Mouse (Mus musculus) embryonic facial prominence, embryonic 14.5 days (tissue): ENCODE results near the gene Gm13697. TPM values are rescaled to one million over a fixed set of nuclear protein-coding genes. Genes with fewer than 3 reads are reported as not detected.

Experiments used
- ATAC-seq: fragments of 200-750 bp; cut with Nextera tagmentation; 2 replicates; pipeline ENCODE4 v1.8.0; 2017; ENCODE audit warnings: low read depth, moderate number of reproducible peaks, moderate TSS enrichment
- DNase-seq: peaks from one replicate; pipeline ENCODE4 v3.0.0-alpha.2; 2015; ENCODE audit warnings: low spot score
- H3K27ac ChIP-seq: fragments of 300-500 bp; sonication (generic); replicated peaks from 2 replicates; pipeline ENCODE4 v1.5.1; 2014; ENCODE audit warnings: low read depth, mild to moderate bottlenecking, low read length, moderate library complexity
- H3K27me3 ChIP-seq: fragments of 300-500 bp; sonication (generic); replicated peaks from 2 replicates; pipeline ENCODE4 v1.6.1; 2014; ENCODE audit warnings: low read length; ENCODE audit not compliant: control insufficient read depth, insufficient read depth
- H3K36me3 ChIP-seq: fragments of 300-500 bp; sonication (generic); 2 replicates; pipeline ENCODE4 v1.6.1; 2014; ENCODE audit warnings: low read length, mixed read lengths; ENCODE audit not compliant: control insufficient read depth, insufficient read depth
- H3K4me1 ChIP-seq: fragments of 300-500 bp; sonication (generic); 2 replicates; pipeline ENCODE4 v1.6.1; 2014; ENCODE audit warnings: antibody characterized with exemption, low read length; ENCODE audit not compliant: control insufficient read depth, insufficient read depth
- H3K4me2 ChIP-seq: fragments of 300-500 bp; sonication (generic); 2 replicates; pipeline ENCODE4 v1.6.1; 2014; ENCODE audit warnings: low read depth, mild to moderate bottlenecking, low read length, moderate library complexity, mixed read lengths
- H3K4me3 ChIP-seq: fragments of 300-500 bp; sonication (generic); 2 replicates; pipeline ENCODE4 v1.5.1; 2014; ENCODE audit warnings: low read depth, mild to moderate bottlenecking, low read length
- H3K9ac ChIP-seq: fragments of 300-500 bp; sonication (generic); 2 replicates; pipeline ENCODE4 v1.6.1; 2014; ENCODE audit warnings: low read depth, mild to moderate bottlenecking, low read length, moderate library complexity, mixed read lengths
- H3K9me3 ChIP-seq: fragments of 300-500 bp; sonication (generic); 2 replicates; pipeline ENCODE4 v1.6.1; 2016; ENCODE audit warnings: low read length; ENCODE audit not compliant: control insufficient read depth
- WGBS: fragments of 180-500 bp; shearing (Covaris S2); extraction: QIAGEN DNeasy Blood & Tissue Kit; methylation state at CpG from one replicate; pipeline ENCODE4 v1.1.7; 2014; 5-methylcytosine and 5-hydroxymethylcytosine counted together
- polyA plus RNA-seq: library from polyadenylated mRNA; unstranded; fragments of >200 nt; fragmentation: Nextera tagmentation; extraction: Ambion mirVana; gene quantifications from 2 replicates; pipeline ENCODE4 v1.2.1, GENCODE M21; 2014

The Gm13697 gene
- polyA plus RNA-seq, 1 experiment from 2014 or later, result not detected

DNA sequence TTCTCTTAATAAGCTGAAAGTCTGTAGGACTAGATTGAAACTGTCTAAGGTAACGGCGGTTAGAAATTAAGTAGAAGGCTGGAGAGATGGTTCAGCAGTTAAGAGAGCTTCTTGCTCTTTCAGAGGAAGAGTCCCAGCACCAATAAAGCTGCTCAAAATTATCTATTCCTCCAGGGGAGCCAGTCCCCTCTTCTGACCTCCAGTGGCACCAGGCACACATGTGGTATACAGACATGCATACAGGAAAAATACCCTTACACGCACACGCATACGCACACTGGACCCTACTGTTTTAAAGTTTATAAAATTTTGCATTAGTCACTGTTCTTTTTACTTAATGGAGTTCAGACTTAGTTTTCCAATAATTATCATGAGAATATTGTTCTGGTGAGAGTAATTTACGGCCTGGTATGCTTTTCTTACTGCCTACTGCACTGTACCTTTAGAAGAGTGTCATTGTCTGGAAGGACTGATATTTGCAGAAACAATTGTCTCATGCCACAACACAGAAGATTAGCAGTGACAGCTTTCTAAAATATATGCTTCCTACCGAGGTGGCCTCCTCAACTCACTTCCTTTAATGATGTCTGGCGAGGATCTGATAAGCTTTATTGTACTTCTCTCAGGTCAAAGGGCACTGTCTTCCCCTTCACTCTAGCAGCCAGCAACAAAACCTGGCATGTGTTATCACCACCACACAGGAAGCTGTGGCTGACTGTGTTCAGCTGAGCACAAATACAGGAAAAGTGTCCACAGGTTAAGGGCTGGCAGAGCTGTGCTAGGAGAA, 35.2 kb downstream of the Gm13697 start:
- no peak overlapping the region for H3K4me3 ChIP-seq
- peak; percentile 45 for DNase-seq
- ATAC-seq, result no peak
- no peak overlapping the region for H3K27ac ChIP-seq
- no peaks in the 10 kb centered on the region for H3K27me3 ChIP-seq
- WGBS, result 63% methylated on average over 8 of the region's 8 CpGs
- H3K4me2 ChIP-seq, result no peak overlapping the region
- H3K9me3 ChIP-seq, result no peaks in the 10 kb centered on the region
- H3K9ac ChIP-seq, result no peak overlapping the region
- H3K36me3 ChIP-seq, result no peaks in the 10 kb centered on the region
- H3K4me1 ChIP-seq, result peaks cover 2% of the 10 kb centered on the region; the same call in 1 of the 2 replicates

DNA sequence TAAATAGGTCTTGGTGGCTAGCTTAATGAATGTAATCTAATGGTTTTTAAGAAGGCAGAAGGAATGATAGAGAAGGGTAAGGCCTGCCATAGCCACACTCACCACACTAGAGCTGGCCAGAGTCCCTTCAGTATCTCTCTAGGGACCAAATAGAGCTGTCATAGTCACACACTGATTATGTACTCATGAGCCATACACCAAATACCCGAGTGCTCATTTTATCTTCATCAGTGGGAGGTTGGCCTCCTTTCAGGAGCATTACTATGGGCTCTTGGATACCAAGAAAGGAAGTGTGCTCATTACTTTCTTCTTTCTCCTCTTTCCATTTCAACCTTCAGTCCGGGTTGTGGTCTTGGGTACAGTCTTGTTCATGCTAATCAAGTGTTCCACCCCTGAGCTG, 37.4 kb downstream of the Gm13697 start:
- DNase-seq (no peak), ATAC-seq (no peak)
- H3K36me3 ChIP-seq, result no peaks in the 10 kb centered on the region
- peaks cover 2% of the 10 kb centered on the region; the same call in 1 of the 2 replicates for H3K4me1 ChIP-seq
- H3K27ac ChIP-seq, result no peak overlapping the region
- WGBS, result 70% methylated on average over 2 of the region's 2 CpGs
- H3K9ac ChIP-seq, result no peak overlapping the region
- no peaks in the 10 kb centered on the region for H3K9me3 ChIP-seq
- H3K4me2 ChIP-seq, result no peak overlapping the region
- H3K4me3 ChIP-seq, result no peak overlapping the region
- no peaks in the 10 kb centered on the region for H3K27me3 ChIP-seq

DNA sequence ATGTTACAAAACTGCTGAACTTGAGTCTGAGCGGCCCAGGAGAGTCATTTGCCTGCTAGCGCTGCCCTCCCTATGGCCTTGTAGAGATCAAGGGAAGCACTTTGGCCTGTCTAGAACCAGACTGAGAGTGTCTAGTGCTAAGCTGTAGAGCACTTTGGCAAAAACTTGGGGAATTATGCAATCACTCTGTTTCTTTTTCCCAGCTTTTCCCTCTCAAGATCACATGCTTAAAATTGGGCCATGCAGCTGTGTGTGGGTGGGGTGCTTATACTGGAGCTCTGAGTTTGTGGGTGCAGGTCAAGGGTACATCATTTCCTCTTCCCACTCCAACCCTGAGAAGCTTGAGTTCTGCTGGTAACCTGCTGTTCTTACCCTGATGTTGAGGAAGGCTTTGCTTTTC, 38.4 kb downstream of the Gm13697 start:
- Histone ChIP-seq H3K27ac (no peak overlapping the region), H3K4me2 (no peak overlapping the region), H3K4me1 (peaks cover 2% of the 10 kb centered on the region; the same call in 1 of the 2 replicates), H3K27me3 (no peaks in the 10 kb centered on the region), H3K36me3 (no peaks in the 10 kb centered on the region), H3K9ac (no peak overlapping the region), H3K4me3 (no peak overlapping the region), H3K9me3 (no peaks in the 10 kb centered on the region)
- DNase-seq, result no peak
- WGBS, result 73% methylated on average over 2 of the region's 2 CpGs
- ATAC-seq, result no peak

DNA sequence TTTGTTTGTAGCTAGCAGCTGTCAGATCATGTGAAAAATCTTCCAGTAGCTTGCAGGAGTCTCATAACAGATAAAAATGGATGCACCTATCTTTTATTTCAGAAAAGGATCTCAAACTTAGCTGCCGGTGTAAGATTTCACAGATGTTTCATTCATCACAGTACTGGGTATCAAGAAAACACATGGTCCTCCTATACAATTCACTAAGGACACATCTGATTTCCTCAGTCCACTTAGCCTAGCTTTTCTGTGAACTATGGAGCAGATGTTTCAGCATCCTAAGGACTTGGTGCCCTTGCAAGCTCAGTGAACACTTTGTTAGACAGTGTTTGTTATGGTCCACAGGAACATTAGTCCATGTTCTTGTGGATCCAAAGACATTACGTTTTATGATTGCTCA, 38.8 kb downstream of the Gm13697 start:
- H3K27ac ChIP-seq, result no peak overlapping the region
- 76% methylated on average over 2 of the region's 2 CpGs for WGBS

DNA sequence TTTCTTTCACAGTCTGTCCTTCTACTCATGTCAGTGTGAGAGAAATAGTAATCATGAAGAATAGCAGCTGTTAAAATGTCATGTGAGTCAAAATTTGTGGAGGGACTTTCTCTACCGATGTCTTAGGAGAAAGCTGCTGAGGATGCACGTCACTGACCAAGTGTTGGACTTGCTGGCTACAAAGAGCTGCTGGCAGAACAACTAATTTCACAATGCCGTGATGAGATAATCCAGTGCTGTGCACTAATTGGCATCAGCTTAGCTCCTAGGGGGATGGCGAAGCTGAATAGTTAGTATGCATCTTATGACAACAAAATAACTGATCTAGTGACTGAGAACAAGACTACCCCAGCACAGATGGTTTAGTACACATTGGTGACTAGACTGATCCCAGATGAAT, 40.7 kb downstream of the Gm13697 start:
- WGBS, result 67% methylated on average over 4 of the region's 4 CpGs

More for the DNA sequence above, 38.8 kb downstream of the Gm13697 start:
- Histone ChIP-seq H3K36me3 (no peaks in the 10 kb centered on the region), H3K9me3 (no peaks in the 10 kb centered on the region), H3K4me3 (no peak overlapping the region), H3K4me1 (peaks cover 2% of the 10 kb centered on the region; the same call in 1 of the 2 replicates), H3K4me2 (no peak overlapping the region), H3K9ac (no peak overlapping the region), H3K27me3 (no peaks in the 10 kb centered on the region)
- ATAC-seq (no peak), DNase-seq (no peak)

DNA sequence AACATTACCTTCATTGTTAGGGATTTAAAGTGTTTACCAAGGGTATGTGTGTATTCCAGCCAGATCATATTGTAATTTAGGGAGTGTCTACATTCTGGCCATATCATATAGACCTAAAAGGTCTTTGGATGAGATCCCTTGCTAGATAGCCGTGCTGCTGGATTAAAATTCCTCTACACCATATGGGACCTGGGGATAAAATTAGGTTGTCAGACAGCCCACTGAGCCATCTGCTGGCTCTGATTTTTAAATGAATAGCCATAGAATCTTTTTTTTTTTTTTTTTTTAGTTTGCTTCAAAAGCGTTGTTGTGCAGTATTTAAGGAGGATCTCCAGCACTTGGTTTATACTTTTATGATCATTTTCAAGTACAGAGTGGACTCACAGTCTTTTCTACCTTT, 48.0 kb downstream of the Gm13697 start:
- DNase-seq, result no peak
- no peak for ATAC-seq
- H3K4me1 ChIP-seq, result no peaks in the 10 kb centered on the region

More for the DNA sequence above, 40.7 kb downstream of the Gm13697 start:
- Histone ChIP-seq H3K36me3 (no peaks in the 10 kb centered on the region), H3K4me1 (no peaks in the 10 kb centered on the region), H3K9me3 (no peaks in the 10 kb centered on the region), H3K27me3 (no peaks in the 10 kb centered on the region), H3K4me3 (no peak overlapping the region), H3K4me2 (no peak overlapping the region), H3K9ac (no peak overlapping the region), H3K27ac (no peak overlapping the region)
- ATAC-seq (no peak), DNase-seq (no peak)

DNA sequence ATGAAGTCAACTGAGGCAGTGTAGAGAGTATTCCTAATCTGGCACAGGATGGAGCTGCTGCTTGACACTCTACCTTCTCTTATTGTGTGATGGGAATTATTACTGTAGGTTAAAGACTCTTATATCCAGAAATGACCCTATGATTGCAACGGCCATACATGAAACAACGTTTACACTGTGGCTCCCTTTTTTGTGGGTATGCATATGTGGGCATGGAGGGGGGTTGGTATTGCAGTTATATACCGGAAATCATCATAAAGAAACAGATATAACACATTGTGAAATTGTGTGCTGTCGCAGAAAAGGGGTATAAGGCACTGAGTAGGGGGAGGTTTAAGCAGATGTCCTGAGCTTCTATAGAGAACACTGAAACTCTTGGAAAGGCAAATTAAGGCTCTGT, 51.5 kb downstream of the Gm13697 start:
- Histone ChIP-seq H3K4me1 (no peaks in the 10 kb centered on the region), H3K9me3 (no peaks in the 10 kb centered on the region), H3K4me2 (no peak overlapping the region), H3K9ac (no peak overlapping the region), H3K27me3 (no peaks in the 10 kb centered on the region), H3K4me3 (no peak overlapping the region), H3K36me3 (no peaks in the 10 kb centered on the region), H3K27ac (no peak overlapping the region)
- ATAC-seq (no peak), DNase-seq (no peak)
- WGBS, result 82% methylated on average over 4 of the region's 4 CpGs

More for the DNA sequence above, 48.0 kb downstream of the Gm13697 start:
- Histone ChIP-seq H3K9me3 (no peaks in the 10 kb centered on the region), H3K4me3 (no peak overlapping the region), H3K4me2 (no peak overlapping the region), H3K36me3 (no peaks in the 10 kb centered on the region), H3K27ac (no peak overlapping the region), H3K9ac (no peak overlapping the region), H3K27me3 (no peaks in the 10 kb centered on the region)
- WGBS, result 82% methylated on average over 2 of the region's 2 CpGs
